8 mouse cellular contexts compared by ENCODE assay signal in genomic region chr1:156674195-156675000, GRCm38 (mm10). TPM values are rescaled to one million over a fixed set of nuclear protein-coding genes. Genes with fewer than 3 reads are reported as not detected.
DNase-seq lines count a peak whose midpoint lies in the region; ATAC-seq lines count a peak whose summit lies in the region.

Gene Tor3a (minus strand): TSS chr1:156674356.

- peaks cover 6% of the 10 kb centered on the region for H3K4me1 ChIP-seq in forebrain, embryonic 16.5 days (replicated peaks; ENCODE audit: control insufficient read depth, insufficient read depth, low read length)

- no peaks in the 10 kb centered on the region for H3K36me3 ChIP-seq in forebrain, embryonic 16.5 days (ENCODE audit: control insufficient read depth, insufficient read depth)

- WGBS in forebrain, embryonic 16.5 days = 7% methylated on average over 37 of the region's 37 CpGs

- no peak within 1 kb of the TSS for H3K27ac ChIP-seq in forebrain, embryonic 16.5 days (ENCODE audit: low read length)

- H3K9ac ChIP-seq in forebrain, embryonic 16.5 days (replicated peaks; ENCODE audit: low read depth, low read length) = peak within 1 kb of the TSS; percentile 66

- H3K27me3 ChIP-seq in forebrain, embryonic 16.5 days (replicated peaks; ENCODE audit: control insufficient read depth, insufficient read depth, low read length) = no peaks in the 10 kb centered on the region

- peak within 1 kb of the TSS; percentile 55 for H3K4me3 ChIP-seq in forebrain, embryonic 16.5 days (replicated peaks; ENCODE audit: low read length)

- H3K4me2 ChIP-seq in forebrain, embryonic 16.5 days (ENCODE audit: low read length) = peak within 1 kb of the TSS; percentile 96

- no peaks in the 10 kb centered on the region for H3K9me3 ChIP-seq in forebrain, embryonic 16.5 days (ENCODE audit: control insufficient read depth, low read length)

- ATAC-seq in forebrain, embryonic 16.5 days = peak; percentile 81
- peak; percentile 86 to 89 for ATAC-seq in hematopoietic stem cell, adult 5-6 weeks (replicated peaks in 1 of 2; ENCODE audit: insufficient read depth in 1 of 2, low FRiP score in 2 of 2, low TSS enrichment in 1 of 2, low read depth in 1 of 2, poor library complexity in 2 of 2, severe bottlenecking in 2 of 2)

- DNase-seq in MN1 (ENCODE audit: low spot score) = peak; percentile 92
- DNase-seq in cerebellum, adult 18-20 months = peak; percentile 70 to 74
- peak; percentile 51 to 59 for DNase-seq in layer of hippocampus, adult 8-10 months (ENCODE audit: low spot score in 2 of 2)
- DNase-seq in lung, postnatal 10 days = peak; percentile 88
- peak; percentile 62 for DNase-seq in ovary, postnatal 10 days (ENCODE audit: low spot score)
- peak; percentile 69 for DNase-seq in thymus, postnatal 14 days

RNA-seq across cellular contexts. Expression of gene Tor3a, which starts in this region (rescaled TPM):
- 4.4 TPM in 2 replicates for polyA plus RNA-seq in forebrain, embryonic 16.5 days (2015; fragmentation: Nextera tagmentation; extraction: Ambion mirVana)
- total RNA-seq in hematopoietic stem cell, adult 5-6 weeks (2017) = 18.9 and 33.8 TPM in 2 replicates
- 10 to 100 TPM in 1 of 4 experiments, 1 to 10 TPM in 3; 8.2 to 11.9 (median 8.7) TPM for total RNA-seq in layer of hippocampus, adult 8-10 months (2022)
